Mouse (Mus musculus) intestine, embryonic 14.5 days (tissue): ENCODE data around the gene Pex11b. TPM values are rescaled to one million over a fixed set of nuclear protein-coding genes. Genes with fewer than 3 reads are reported as not detected.
A peak's percentile ranks its signal among the peaks of the same experiment; 100 is the strongest.
"Not testable (repeated sequence)": the region's sequence is repeated elsewhere in the genome, so short reads cannot be mapped to it uniquely, and the experiment has no call there.

Experiments
- ATAC-seq: fragments of 200-750 bp; cut with Nextera tagmentation; replicated peaks from 2 replicates; pipeline ENCODE4 v1.8.0; 2017; ENCODE audit warnings: low read depth, moderate number of reproducible peaks, moderate TSS enrichment, moderate library complexity; ENCODE audit not compliant: low FRiP score, low TSS enrichment
- DNase-seq: peaks from one replicate; pipeline ENCODE4 v3.0.0-alpha.2; 2018; ENCODE audit warnings: low spot score
- H3K27ac ChIP-seq: fragments of 300-500 bp; sonication (generic); 2 replicates; pipeline ENCODE4 v1.5.1; 2014; ENCODE audit warnings: low read depth, mild to moderate bottlenecking, control low read depth
- H3K27me3 ChIP-seq: fragments of 300-500 bp; sonication (generic); replicated peaks from 2 replicates; pipeline ENCODE4 v1.6.1; 2014; ENCODE audit warnings: low read length, control low read depth; ENCODE audit not compliant: control insufficient read depth, insufficient read depth
- H3K36me3 ChIP-seq: fragments of 300-500 bp; sonication (generic); 2 replicates; pipeline ENCODE4 v1.6.1; 2014; ENCODE audit warnings: low read length, control low read depth; ENCODE audit not compliant: control insufficient read depth, insufficient read depth
- H3K4me1 ChIP-seq: fragments of 300-500 bp; sonication (generic); replicated peaks from 2 replicates; pipeline ENCODE4 v1.6.1; 2014; ENCODE audit warnings: low read length, control low read depth, mixed read lengths; ENCODE audit not compliant: control insufficient read depth, insufficient read depth
- H3K4me2 ChIP-seq: fragments of 300-500 bp; sonication (generic); 2 replicates; pipeline ENCODE4 v1.6.1; 2014; ENCODE audit warnings: low read length
- H3K4me3 ChIP-seq: fragments of 300-500 bp; sonication (generic); 2 replicates; pipeline ENCODE4 v1.5.1; 2014; ENCODE audit warnings: low read depth, low read length, control low read depth, mixed read lengths
- H3K9ac ChIP-seq: fragments of 300-500 bp; sonication (generic); 2 replicates; pipeline ENCODE4 v1.6.1; 2014; ENCODE audit warnings: mild to moderate bottlenecking, low read length
- H3K9me3 ChIP-seq: fragments of 300-500 bp; sonication (generic); 2 replicates; pipeline ENCODE4 v1.6.1; 2016; ENCODE audit warnings: low read length, control low read depth; ENCODE audit not compliant: control insufficient read depth
- WGBS: fragments of 180-500 bp; shearing (Covaris S2); extraction: QIAGEN DNeasy Blood & Tissue Kit; methylation state at CpG from one replicate; pipeline ENCODE4 v1.1.7; 2014; 5-methylcytosine and 5-hydroxymethylcytosine counted together
- polyA plus RNA-seq: library from polyadenylated mRNA; unstranded; fragments of >200 nt; fragmentation: Nextera tagmentation; extraction: Ambion mirVana; gene quantifications from 2 replicates; pipeline ENCODE4 v1.2.1, GENCODE M21; 2014

The Pex11b gene
- polyA plus RNA-seq, 1 experiment from 2014 or later, result 44.1 TPM

DNA sequence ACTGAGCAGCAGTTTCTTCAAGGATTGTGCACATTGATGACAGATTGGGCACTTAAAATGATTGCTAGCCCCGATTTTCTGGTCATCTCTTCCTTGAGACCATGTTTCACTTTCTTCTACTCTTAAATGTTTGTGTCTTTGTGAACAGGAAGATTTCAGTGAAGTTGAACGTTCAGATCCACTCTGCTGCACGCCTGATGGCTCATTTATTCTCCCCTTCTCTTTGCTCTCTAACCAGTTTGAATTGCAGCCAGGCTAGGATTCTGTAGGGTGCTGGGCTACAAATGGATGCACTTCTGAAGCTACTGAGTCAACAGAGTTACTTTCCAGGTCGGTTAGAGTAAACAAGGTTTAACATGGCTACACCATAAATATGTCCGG lies 32.5 kb upstream of the Pex11b start:
- peak overlapping the region; percentile 70 for H3K9ac ChIP-seq
- peak overlapping the region; percentile 74 for H3K4me2 ChIP-seq
- H3K9me3 ChIP-seq, result no peaks in the 10 kb centered on the region
- H3K27ac ChIP-seq, result peak overlapping the region; percentile 94
- peak overlapping the region; percentile 65 for H3K4me3 ChIP-seq
- H3K36me3 ChIP-seq, result peaks cover 10% of the 10 kb centered on the region; the same call in 1 of the 2 replicates
- 0 out of 2 replicates have a peak, but pooled peaks cover 9% of the 10 kb centered on the region for H3K27me3 ChIP-seq
- ATAC-seq, result no peak
- H3K4me1 ChIP-seq, result peaks cover 20% of the 10 kb centered on the region
- DNase-seq, result no peak
- WGBS, result 23% methylated on average over 5 of the region's 5 CpGs

DNA sequence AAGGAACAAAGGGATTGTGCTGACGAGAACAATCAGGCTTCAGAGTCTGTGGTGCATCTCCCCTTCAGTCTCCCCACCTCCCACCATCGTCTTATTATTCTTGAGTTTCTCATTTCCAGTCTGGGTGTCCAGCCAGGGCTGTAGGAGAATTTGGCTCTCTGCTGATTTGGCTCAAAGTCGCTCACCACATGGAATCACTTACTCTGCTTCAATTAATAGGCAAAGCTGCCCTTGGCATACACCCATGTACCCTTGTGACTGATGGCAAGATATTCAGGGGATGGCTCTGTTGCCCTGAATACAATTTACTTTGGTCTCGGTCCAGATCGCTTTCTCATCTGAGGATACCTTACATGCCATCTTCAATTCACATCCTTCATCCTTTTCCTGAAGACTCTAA lies 31.9 kb upstream of the Pex11b start:
- DNase-seq (no peak), ATAC-seq (no peak)
- H3K27ac ChIP-seq, result no peak overlapping the region
- 0 out of 2 replicates have a peak, but pooled peaks cover 9% of the 10 kb centered on the region for H3K27me3 ChIP-seq
- H3K4me1 ChIP-seq, result peaks cover 18% of the 10 kb centered on the region
- peaks cover 10% of the 10 kb centered on the region; the same call in 1 of the 2 replicates for H3K36me3 ChIP-seq
- no peaks in the 10 kb centered on the region for H3K9me3 ChIP-seq
- H3K4me3 ChIP-seq, result peak overlapping the region; percentile 65
- H3K9ac ChIP-seq, result peak overlapping the region; percentile 70
- WGBS, result 69% methylated on average over 5 of the region's 5 CpGs
- peak overlapping the region; percentile 74 for H3K4me2 ChIP-seq

DNA sequence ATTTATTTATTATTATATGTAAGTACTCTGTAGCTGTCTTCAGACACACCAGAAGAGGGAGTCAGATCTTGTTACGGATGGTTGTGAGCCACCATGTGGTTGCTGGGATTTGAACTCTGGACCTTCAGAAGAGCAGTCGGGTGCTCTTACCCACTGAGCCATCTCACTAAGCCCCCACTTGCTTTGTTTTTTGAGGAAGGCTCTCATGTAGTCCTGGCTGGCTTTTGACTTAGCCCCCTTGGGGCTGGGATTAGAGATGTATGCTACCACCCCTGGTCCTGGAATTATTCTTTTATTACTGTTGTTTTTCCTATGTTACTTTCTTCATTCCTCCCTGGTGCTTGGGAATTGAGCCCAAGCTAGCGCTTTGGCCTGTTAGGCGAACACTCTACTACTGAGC lies 29.2 kb upstream of the Pex11b start:
- H3K9ac ChIP-seq, H3K4me2 ChIP-seq, ATAC-seq, H3K27ac ChIP-seq, H3K4me1 ChIP-seq, H3K27me3 ChIP-seq, DNase-seq, H3K4me3 ChIP-seq, H3K9me3 ChIP-seq: not testable (repeated sequence)
- H3K36me3 ChIP-seq, result peaks cover 13% of the 10 kb centered on the region
- 94% methylated on average over 3 of the region's 4 CpGs for WGBS

- Histone ChIP-seq H3K4me3 (no peak overlapping the region), H3K36me3 (peaks cover 18% of the 10 kb centered on the region), H3K4me2 (no peak overlapping the region), H3K27ac (no peak overlapping the region), H3K27me3 (no peaks in the 10 kb centered on the region), H3K4me1 (peaks cover 10% of the 10 kb centered on the region; the same call in 1 of the 2 replicates), H3K9ac (no peak overlapping the region), H3K9me3 (no peaks in the 10 kb centered on the region)
- DNase-seq (no peak), ATAC-seq (no peak)
- 92% methylated on average over 4 of the region's 4 CpGs for WGBS
These were observed 28.6 kb upstream of the Pex11b start for GRCm38 (mm10) chr3:96606618-96607017.

DNA sequence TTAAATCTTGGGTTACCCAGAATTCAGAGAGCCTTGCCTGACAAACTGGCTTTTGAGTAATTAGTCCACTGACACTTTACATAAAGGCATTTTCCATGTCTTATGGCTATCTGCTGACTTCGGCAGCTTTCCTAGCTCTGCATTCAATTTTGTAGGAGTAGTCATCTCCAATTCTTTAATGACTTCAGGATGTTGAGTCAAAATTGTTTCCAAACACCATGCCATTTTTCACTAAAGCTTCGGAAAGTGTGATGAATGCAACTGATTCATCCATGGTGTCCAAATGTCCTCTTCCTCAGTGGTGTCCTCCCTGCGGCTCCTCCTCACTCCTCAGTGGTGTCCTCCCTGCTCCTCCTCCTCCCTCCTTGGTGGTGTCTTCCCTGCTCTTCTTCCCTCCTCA lies 17.2 kb upstream of the Pex11b start:
- Histone ChIP-seq H3K4me2 (no peak overlapping the region), H3K9me3 (no peaks in the 10 kb centered on the region), H3K27me3 (no peaks in the 10 kb centered on the region), H3K27ac (no peak overlapping the region), H3K4me3 (no peak overlapping the region), H3K36me3 (peaks cover 70% of the 10 kb centered on the region), H3K9ac (no peak overlapping the region), H3K4me1 (no peaks in the 10 kb centered on the region)
- WGBS, result 92% methylated on average over 3 of the region's 3 CpGs
- ATAC-seq (no peak), DNase-seq (no peak)

DNA sequence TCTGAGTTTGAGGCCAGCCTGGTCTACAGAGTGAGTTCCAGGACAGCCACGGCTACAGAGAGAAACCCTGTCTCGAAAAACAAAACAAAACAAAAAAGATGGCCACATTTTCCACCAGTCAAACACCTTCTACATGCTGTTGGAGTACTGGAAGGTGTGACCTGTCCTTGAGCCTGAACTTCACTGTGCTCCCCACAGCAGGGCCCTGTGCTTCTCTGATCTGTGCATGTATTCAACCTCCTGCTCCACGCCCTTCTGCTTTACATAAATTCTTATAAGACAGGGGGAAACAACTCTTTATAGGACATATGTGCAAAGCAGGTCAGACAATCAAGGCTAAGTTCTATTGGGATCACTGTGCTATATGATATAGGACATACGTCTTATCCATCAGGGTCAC lies 12.0 kb upstream of the Pex11b start:
- no peak overlapping the region for H3K4me3 ChIP-seq
- WGBS, result 89% methylated on average over 4 of the region's 4 CpGs
- no peaks in the 10 kb centered on the region for H3K4me1 ChIP-seq
- DNase-seq (no peak), ATAC-seq (no peak)
- H3K27me3 ChIP-seq, result no peaks in the 10 kb centered on the region
- no peaks in the 10 kb centered on the region for H3K9me3 ChIP-seq
- H3K36me3 ChIP-seq, result peaks cover 67% of the 10 kb centered on the region
- no peak overlapping the region for H3K4me2 ChIP-seq
- H3K9ac ChIP-seq, result no peak overlapping the region
- no peak overlapping the region for H3K27ac ChIP-seq

GRCm38 (mm10) chr3:96629729-96630600 lies 5.2 kb upstream of the Pex11b start, which contains the start of gene Rbm8a:
Rbm8a (plus strand) TSS chr3:96629933.
- 1% methylated on average over 48 of the region's 48 CpGs for WGBS
- DNase-seq (peak; percentile 98), ATAC-seq (peak; percentile 93)
- Histone ChIP-seq H3K27ac (peak within 1 kb of the TSS; percentile 82), H3K9me3 (no peaks in the 10 kb centered on the region), H3K27me3 (no peaks in the 10 kb centered on the region), H3K36me3 (peaks cover 39% of the 10 kb centered on the region), H3K4me1 (peaks cover 10% of the 10 kb centered on the region), H3K9ac (peak within 1 kb of the TSS; percentile 86), H3K4me3 (peak within 1 kb of the TSS; percentile 61), H3K4me2 (peak within 1 kb of the TSS; percentile 81)

- Histone ChIP-seq H3K9ac (no peak overlapping the region), H3K9me3 (no peaks in the 10 kb centered on the region), H3K4me2 (no peak overlapping the region), H3K27me3 (no peaks in the 10 kb centered on the region), H3K4me1 (peaks cover 13% of the 10 kb centered on the region), H3K4me3 (no peak overlapping the region), H3K27ac (no peak overlapping the region), H3K36me3 (peaks cover 28% of the 10 kb centered on the region)
- no peak for DNase-seq
- no peak for ATAC-seq
These were observed 3.1 kb upstream of the Pex11b start for GRCm38 (mm10) chr3:96632058-96632457.

DNA sequence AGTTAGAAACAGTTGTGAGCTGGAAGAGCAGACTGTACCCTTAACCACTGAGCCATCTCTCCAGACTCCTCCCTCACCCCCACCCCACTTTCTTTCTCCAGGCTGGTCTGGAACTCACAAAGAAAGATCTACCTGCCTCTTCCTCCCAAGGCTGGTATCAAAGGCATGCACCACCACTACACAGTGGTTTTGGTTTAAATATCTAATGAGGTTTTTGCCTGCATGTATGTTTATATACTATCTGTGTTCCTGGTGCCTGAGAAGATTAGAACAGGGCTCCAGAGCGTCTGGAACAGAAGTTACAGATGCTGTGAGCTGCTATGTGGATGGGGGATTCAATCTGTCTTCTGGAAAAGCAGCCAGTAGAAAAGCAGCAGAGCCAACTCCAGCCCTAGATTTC lies 1.2 kb upstream of the Pex11b start:
- Histone ChIP-seq H3K27ac (no peak overlapping the region), H3K9me3 (no peaks in the 10 kb centered on the region), H3K27me3 (no peaks in the 10 kb centered on the region), H3K9ac (no peak overlapping the region), H3K4me2 (no peak overlapping the region), H3K4me1 (peaks cover 11% of the 10 kb centered on the region), H3K4me3 (no peak overlapping the region), H3K36me3 (peaks cover 38% of the 10 kb centered on the region)
- DNase-seq, result no peak
- no peak for ATAC-seq
- 62% methylated on average over 1 of the region's 1 CpGs for WGBS
